Mouse (Mus musculus) embryo, embryonic 10 days (tissue): ENCODE measurements around the gene Clta.

ENCODE experiments used
- DNase-seq: peaks from one replicate; pipeline ENCODE4 v3.0.0-alpha.2; 2015; ENCODE audit warnings: low spot score

Gene Clta

GRCm38 (mm10) chr4:44072873-44073441 is 68.7 kb downstream of the Clta start:
- no peak for DNase-seq

GRCm38 (mm10) chr4:44073799-44074198 is 69.5 kb downstream of the Clta start:
- no peak for DNase-seq

- DNase-seq, result no peak
Observed at GRCm38 (mm10) chr4:44074422-44074821, 70.2 kb downstream of the Clta start.

GRCm38 (mm10) chr4:44078358-44078933 is 74.2 kb downstream of the Clta start:
- DNase-seq, result no peak
